Mouse (Mus musculus) liver, embryonic 14.5 days (tissue): ENCODE results near the gene Plekha4. TPM values are rescaled to one million over a fixed set of nuclear protein-coding genes. Genes with fewer than 3 reads are reported as not detected.

ENCODE experiments used
- ATAC-seq: fragments of 200-750 bp; cut with Nextera tagmentation; 2 replicates; pipeline ENCODE4 v1.8.0; 2017; ENCODE audit warnings: moderate number of reproducible peaks, mild to moderate bottlenecking, moderate library complexity; ENCODE audit not compliant: insufficient read depth
- DNase-seq, 3 experiments: peaks; one replicate each; pipeline ENCODE4 v3.0.0-alpha.2; 2012 to 2013; ENCODE audit warnings: low read depth in 3 of 3, low spot score in 3 of 3
- H3K27ac ChIP-seq: fragments of 300-500 bp; sonication (generic); 2 replicates; pipeline ENCODE4 v1.5.1; 2014; ENCODE audit warnings: moderate library complexity, mild to moderate bottlenecking, control low read depth, inconsistent platforms
- H3K27me3 ChIP-seq: fragments of 300-500 bp; sonication (generic); 2 replicates; pipeline ENCODE4 v1.6.1; 2014; ENCODE audit warnings: mild to moderate bottlenecking, low read length, moderate library complexity; ENCODE audit not compliant: control insufficient read depth, insufficient read depth
- H3K36me3 ChIP-seq: fragments of 300-500 bp; sonication (generic); replicated peaks from 2 replicates; pipeline ENCODE4 v1.6.1; 2014; ENCODE audit warnings: low read depth; ENCODE audit not compliant: control insufficient read depth, insufficient read depth
- H3K4me1 ChIP-seq, 2 experiments: fragments of 200-500 bp in 1 of 2; fragments of 300-500 bp in 1 of 2; sonication (generic) in 1 of 2; replicated peaks; 2 replicates each; pipeline ENCODE4 v1.6.1; 2012 to 2014; ENCODE audit warnings: antibody characterized with exemption in 1 of 2, inconsistent platforms in 1 of 2, low read length in 1 of 2; ENCODE audit not compliant: control insufficient read depth in 2 of 2, insufficient read depth in 2 of 2
- H3K4me2 ChIP-seq: fragments of 300-500 bp; sonication (generic); 2 replicates; pipeline ENCODE4 v1.6.1; 2014; ENCODE audit warnings: low read depth, mild to moderate bottlenecking, control low read depth, moderate library complexity
- H3K4me3 ChIP-seq, 2 experiments: fragments of 200-500 bp in 1 of 2; fragments of 300-500 bp in 1 of 2; sonication (generic) in 1 of 2; 2 replicates each; pipeline ENCODE4 v1.5.1; 2012 to 2014; ENCODE audit warnings: low read depth in 2 of 2, low read length in 2 of 2, mild to moderate bottlenecking in 2 of 2, control low read depth in 1 of 2, inconsistent platforms in 1 of 2, moderate library complexity in 1 of 2; ENCODE audit not compliant: insufficient read depth in 1 of 2
- H3K9ac ChIP-seq: fragments of 300-500 bp; sonication (generic); replicated peaks from 2 replicates; pipeline ENCODE4 v1.6.1; 2014; ENCODE audit warnings: mild to moderate bottlenecking, control low read depth, moderate library complexity
- H3K9me3 ChIP-seq: fragments of 300-500 bp; sonication (generic); 2 replicates; pipeline ENCODE4 v1.6.1; 2016; ENCODE audit warnings: low read length, mixed read lengths; ENCODE audit not compliant: control insufficient read depth
- CTCF ChIP-seq: IDR thresholded peaks from 2 replicates; pipeline ENCODE4 v1.5.1; 2016; ENCODE audit warnings: antibody characterized with exemption, low read depth, control low read depth
- EP300 ChIP-seq: IDR thresholded peaks from 2 replicates; pipeline ENCODE4 v1.6.1; 2016; ENCODE audit warnings: antibody characterized with exemption, low read depth
- WGBS: fragments of 180-500 bp; shearing (Covaris S2); extraction: QIAGEN DNeasy Blood & Tissue Kit; methylation state at CpG from one replicate; pipeline ENCODE4 v1.1.7; 2014; ENCODE audit not compliant: insufficient replicate concordance; 5-methylcytosine and 5-hydroxymethylcytosine counted together
- polyA plus RNA-seq, 2 experiments: library from polyadenylated mRNA; depleted of rRNA in 1 of 2; stranded (reverse) in 1 of 2; unstranded in 1 of 2; fragments of >200 nt; fragmentation: Nextera tagmentation in 1 of 2; extraction: Ambion mirVana in 1 of 2; gene quantifications; 2 replicates each; pipeline versions ENCODE4 v1.2.1 to v1.2.3; 2012 to 2014

Plekha4 gene
- polyA plus RNA-seq, 2 experiments = 0.41 to 0.90 TPM

GRCm38 (mm10) chr7:45492225-45492844, 33.8 kb upstream of the Plekha4 start:
- H3K4me1 ChIP-seq = peaks cover 14 to 30% of the 10 kb centered on the region in 2 experiments
- 90% methylated on average over 8 of the region's 8 CpGs for WGBS
- H3K9me3 ChIP-seq = no peaks in the 10 kb centered on the region
- no peak overlapping the region for H3K4me2 ChIP-seq
- H3K36me3 ChIP-seq = peaks cover 36% of the 10 kb centered on the region
- TF ChIP-seq EP300 = no peak
- no peak for TF ChIP-seq CTCF
- no peak overlapping the region for H3K4me3 ChIP-seq
- no peak overlapping the region for H3K27ac ChIP-seq
- H3K27me3 ChIP-seq = no peaks in the 10 kb centered on the region
- ATAC-seq = no peak
- no peak for DNase-seq
- no peak overlapping the region for H3K9ac ChIP-seq

- TF ChIP-seq CTCF (no peak), EP300 (no peak)
- Histone ChIP-seq H3K27ac (no peak overlapping the region), H3K4me2 (no peak overlapping the region), H3K27me3 (no peaks in the 10 kb centered on the region), H3K4me1 (peaks cover 14 to 29% of the 10 kb centered on the region in 2 experiments), H3K9ac (no peak overlapping the region), H3K9me3 (no peaks in the 10 kb centered on the region), H3K36me3 (peaks cover 42% of the 10 kb centered on the region), H3K4me3 (no peak overlapping the region)
- DNase-seq (no peak), ATAC-seq (no peak)
- 82% methylated on average over 5 of the region's 5 CpGs for WGBS
Observed at GRCm38 (mm10) chr7:45492951-45493350, 33.2 kb upstream of the Plekha4 start.

GRCm38 (mm10) chr7:45494548-45494947, 31.6 kb upstream of the Plekha4 start:
- H3K27ac ChIP-seq = no peak overlapping the region
- ATAC-seq = no peak
- no peak overlapping the region for H3K4me2 ChIP-seq
- no peak overlapping the region for H3K9ac ChIP-seq
- DNase-seq = no peak
- no peaks in the 10 kb centered on the region for H3K27me3 ChIP-seq
- peaks cover 6 to 20% of the 10 kb centered on the region in 2 experiments for H3K4me1 ChIP-seq
- H3K4me3 ChIP-seq = no peak overlapping the region
- TF ChIP-seq CTCF (no peak), EP300 (no peak)
- 78% methylated on average over 9 of the region's 9 CpGs for WGBS
- H3K9me3 ChIP-seq = no peaks in the 10 kb centered on the region
- H3K36me3 ChIP-seq = peaks cover 58% of the 10 kb centered on the region

- no peak overlapping the region for H3K9ac ChIP-seq
Observed at GRCm38 (mm10) chr7:45498427-45498826, 27.7 kb upstream of the Plekha4 start.

GRCm38 (mm10) chr7:45507583-45507982, 18.5 kb upstream of the Plekha4 start:
- DNase-seq (no peak), ATAC-seq (no peak)
- Histone ChIP-seq H3K4me1 (peaks cover 15 to 20% of the 10 kb centered on the region in 2 experiments), H3K9ac (peak overlapping the region; percentile 87), H3K27me3 (no peaks in the 10 kb centered on the region), H3K4me3 (peak overlapping the region; percentile 52 to 83), H3K36me3 (peaks cover 22% of the 10 kb centered on the region), H3K27ac (peak overlapping the region; percentile 96), H3K9me3 (no peaks in the 10 kb centered on the region), H3K4me2 (peak overlapping the region; percentile 93)
- TF ChIP-seq CTCF = no peak
- no peak for TF ChIP-seq EP300
- WGBS = 88% methylated on average over 6 of the region's 6 CpGs

More at GRCm38 (mm10) chr7:45498427-45498826, 27.7 kb upstream of the Plekha4 start:
- Histone ChIP-seq H3K27ac (no peak overlapping the region), H3K36me3 (peaks cover 74% of the 10 kb centered on the region), H3K9me3 (no peaks in the 10 kb centered on the region), H3K4me2 (no peak overlapping the region), H3K4me3 (no peak overlapping the region), H3K4me1 (no peaks in the 10 kb centered on the region), H3K27me3 (no peaks in the 10 kb centered on the region)
- DNase-seq (no peak), ATAC-seq (no peak)
- WGBS = 94% methylated on average over 6 of the region's 6 CpGs
- no peak for TF ChIP-seq CTCF
- no peak for TF ChIP-seq EP300
